Mouse (Mus musculus): ENCODE measurements around the gene Il12rb1. TPM values are rescaled to one million over a fixed set of nuclear protein-coding genes. Genes with fewer than 3 reads are reported as not detected.

Il12rb1 gene
- polyA plus RNA-seq, 1 experiment from 2014 or later = not detected

DNA sequence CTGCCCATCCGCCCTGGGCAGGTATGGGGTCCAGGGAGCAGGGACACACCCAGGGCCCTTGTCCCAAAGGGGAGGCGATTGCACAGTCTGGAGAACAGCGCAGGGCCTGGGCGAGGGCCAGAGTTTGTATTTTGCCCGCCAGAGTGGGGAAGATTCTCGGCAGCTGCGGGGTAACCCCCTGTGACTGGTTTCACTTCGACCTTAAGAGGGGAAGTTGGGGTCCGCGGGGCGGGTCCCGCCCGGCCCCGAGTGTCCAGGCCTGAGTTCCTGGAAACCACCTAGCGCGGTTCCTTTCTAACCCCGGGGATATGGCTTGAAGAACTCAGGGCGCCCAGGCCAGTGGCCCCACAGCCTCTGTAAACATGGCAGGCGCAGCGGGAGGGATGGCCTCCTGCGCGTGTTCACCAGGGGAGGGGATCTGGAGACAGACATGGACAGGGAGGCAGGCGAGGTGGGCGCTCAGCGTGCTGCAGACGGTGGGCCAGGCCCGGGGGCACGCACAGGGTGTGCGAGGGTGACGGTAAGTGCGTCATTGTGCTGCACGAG, 39.9 kb upstream of the Il12rb1 start:
- H3K4me3 ChIP-seq = no peak overlapping the region
- DNase-seq (ENCODE audit: low spot score) = no peak
- H3K27ac ChIP-seq = no peak overlapping the region
- no peaks in the 10 kb centered on the region for H3K9me3 ChIP-seq (replicated peaks)
- H3K4me1 ChIP-seq = peaks cover 27% of the 10 kb centered on the region
- WGBS = 97% methylated on average over 32 of the region's 32 CpGs
- no peaks in the 10 kb centered on the region for H3K27me3 ChIP-seq (ENCODE audit: low read depth, poor library complexity, severe bottlenecking)
- peaks cover 63% of the 10 kb centered on the region for H3K36me3 ChIP-seq

DNA sequence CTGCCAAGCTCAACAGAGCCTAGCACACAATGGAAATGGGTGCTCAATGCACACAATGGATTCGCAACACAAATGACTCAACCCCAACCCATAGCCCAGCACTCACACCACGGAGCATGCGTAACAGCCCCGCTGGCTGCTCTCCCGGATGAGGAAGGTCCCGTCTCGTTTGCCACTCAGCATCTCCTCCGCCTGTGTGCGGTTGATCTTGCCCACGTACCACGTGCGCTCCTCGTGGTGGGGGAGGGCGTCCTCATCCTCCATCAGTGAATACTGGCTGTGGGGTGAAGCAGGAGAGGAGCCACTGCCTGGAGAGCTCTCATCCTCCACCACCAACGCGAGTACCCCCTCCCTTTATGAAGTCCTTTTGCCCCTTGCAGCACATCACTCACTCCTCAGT, 39.3 kb upstream of the Il12rb1 start:
- DNase-seq (ENCODE audit: low spot score) = no peak
- 0 out of 2 replicates have a peak overlapping the region, but pooled peaks have one; percentile 9 for H3K4me3 ChIP-seq
- H3K27me3 ChIP-seq (ENCODE audit: low read depth, poor library complexity, severe bottlenecking) = no peaks in the 10 kb centered on the region
- WGBS = 88% methylated on average over 16 of the region's 16 CpGs
- H3K36me3 ChIP-seq = peaks cover 70% of the 10 kb centered on the region
- no peaks in the 10 kb centered on the region for H3K9me3 ChIP-seq (replicated peaks)
- no peak overlapping the region for H3K27ac ChIP-seq
- H3K4me1 ChIP-seq = peaks cover 33% of the 10 kb centered on the region

DNA sequence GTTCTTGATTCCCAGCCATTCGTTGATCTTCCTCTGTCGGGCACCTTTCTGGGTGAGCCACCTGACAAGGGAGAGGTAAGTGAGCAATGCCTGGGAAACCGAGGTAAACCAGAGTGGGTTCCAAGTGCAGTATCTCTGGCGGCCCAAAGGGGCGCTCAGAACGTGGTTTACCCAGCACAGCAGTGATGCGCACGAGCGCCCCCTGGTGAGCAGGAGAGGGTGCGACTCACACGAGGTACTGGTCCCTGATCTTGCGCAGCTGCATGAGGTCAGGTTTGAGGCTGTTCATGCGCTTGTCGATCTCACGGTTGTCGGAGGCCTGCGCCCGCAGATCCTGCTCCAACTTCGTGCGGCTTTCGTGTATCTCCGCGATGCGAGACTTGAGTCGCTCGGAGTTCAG, 38.9 kb upstream of the Il12rb1 start:
- Histone ChIP-seq H3K4me3 (peak overlapping the region; percentile 9; the same call in 1 of the 2 replicates), H3K36me3 (peaks cover 74% of the 10 kb centered on the region), H3K27me3 (ENCODE audit: low read depth, poor library complexity, severe bottlenecking) (no peaks in the 10 kb centered on the region), H3K27ac (0 out of 2 replicates have a peak overlapping the region, but pooled peaks have one; percentile 9), H3K9me3 (replicated peaks) (no peaks in the 10 kb centered on the region), H3K4me1 (peaks cover 37% of the 10 kb centered on the region)
- DNase-seq (ENCODE audit: low spot score) = peak; percentile 99
- 8% methylated on average over 26 of the region's 26 CpGs for WGBS

DNA sequence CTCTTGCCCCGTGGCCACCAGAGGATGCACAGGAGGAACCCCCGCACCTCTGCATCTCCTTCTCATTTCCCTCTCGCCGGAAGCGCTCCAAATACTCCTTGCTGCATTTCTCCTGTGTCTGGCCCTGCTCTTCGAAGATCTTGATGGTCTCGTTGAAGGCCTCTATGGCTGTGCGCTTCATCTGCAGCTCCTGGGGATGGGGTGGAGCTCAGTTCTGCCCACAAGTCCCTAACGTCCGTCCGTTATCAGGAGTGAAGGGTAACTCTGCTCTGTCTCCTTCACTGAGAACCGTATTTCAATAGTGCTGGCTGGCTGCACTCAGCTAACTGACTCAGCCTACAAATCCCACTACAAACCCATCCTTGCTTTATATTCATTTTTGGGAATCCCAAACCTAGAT, 38.4 kb upstream of the Il12rb1 start:
- Histone ChIP-seq H3K4me3 (peak overlapping the region; percentile 9; the same call in 1 of the 2 replicates), H3K36me3 (peaks cover 76% of the 10 kb centered on the region), H3K9me3 (replicated peaks) (no peaks in the 10 kb centered on the region), H3K27ac (peak overlapping the region; percentile 9; the same call in 1 of the 2 replicates), H3K27me3 (ENCODE audit: low read depth, poor library complexity, severe bottlenecking) (no peaks in the 10 kb centered on the region), H3K4me1 (peaks cover 42% of the 10 kb centered on the region)
- WGBS = 71% methylated on average over 12 of the region's 12 CpGs
- no peak for DNase-seq (ENCODE audit: low spot score)

DNA sequence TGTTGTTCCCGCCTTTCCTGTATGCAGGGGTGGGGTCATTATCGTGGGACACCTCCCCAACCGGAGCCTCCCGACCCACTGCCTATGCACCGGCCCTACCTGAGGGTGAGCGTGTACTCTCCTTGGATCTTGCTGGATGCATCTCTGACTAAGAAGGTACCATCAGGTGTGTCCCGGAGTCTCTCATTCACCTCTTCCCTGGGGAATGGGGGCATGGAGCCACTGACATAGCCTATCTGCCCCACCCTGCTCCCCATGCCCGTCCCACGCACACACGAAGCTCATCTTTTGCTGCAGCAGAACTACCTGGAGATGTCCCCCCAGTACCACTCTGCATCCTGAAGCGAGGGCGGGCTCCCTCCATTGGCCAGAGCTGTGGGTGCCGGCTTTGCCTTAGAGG, 37.5 kb upstream of the Il12rb1 start:
- Histone ChIP-seq H3K27ac (no peak overlapping the region), H3K4me3 (no peak overlapping the region), H3K27me3 (ENCODE audit: low read depth, poor library complexity, severe bottlenecking) (no peaks in the 10 kb centered on the region), H3K36me3 (peaks cover 81% of the 10 kb centered on the region), H3K9me3 (replicated peaks) (no peaks in the 10 kb centered on the region), H3K4me1 (peaks cover 49% of the 10 kb centered on the region)
- WGBS = 94% methylated on average over 13 of the region's 13 CpGs
- DNase-seq (ENCODE audit: low spot score) = no peak

DNA sequence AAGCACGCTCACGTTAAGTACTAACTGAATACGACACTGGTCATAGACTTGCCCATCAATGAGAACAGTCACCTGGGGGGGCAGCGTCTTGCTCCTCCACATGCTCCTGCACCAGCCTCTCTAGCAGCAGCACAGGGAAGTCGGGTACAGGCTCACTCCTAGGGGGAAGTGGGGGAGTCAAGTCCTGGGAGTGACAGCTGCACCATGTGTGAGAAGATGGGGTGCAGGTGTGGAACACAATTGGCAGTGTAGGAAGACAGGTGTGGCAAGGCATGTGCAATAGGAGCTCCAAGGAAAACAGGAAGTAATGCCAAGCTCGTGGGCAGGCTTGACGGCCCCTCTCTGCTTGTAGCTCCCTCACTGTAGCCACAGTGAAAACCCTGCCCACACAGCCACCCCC, 37.0 kb upstream of the Il12rb1 start:
- Histone ChIP-seq H3K4me3 (no peak overlapping the region), H3K9me3 (replicated peaks) (no peaks in the 10 kb centered on the region), H3K4me1 (peaks cover 47% of the 10 kb centered on the region), H3K27ac (no peak overlapping the region), H3K36me3 (peaks cover 81% of the 10 kb centered on the region), H3K27me3 (ENCODE audit: low read depth, poor library complexity, severe bottlenecking) (no peaks in the 10 kb centered on the region)
- DNase-seq (ENCODE audit: low spot score) = no peak
- WGBS = 88% methylated on average over 7 of the region's 7 CpGs

DNA sequence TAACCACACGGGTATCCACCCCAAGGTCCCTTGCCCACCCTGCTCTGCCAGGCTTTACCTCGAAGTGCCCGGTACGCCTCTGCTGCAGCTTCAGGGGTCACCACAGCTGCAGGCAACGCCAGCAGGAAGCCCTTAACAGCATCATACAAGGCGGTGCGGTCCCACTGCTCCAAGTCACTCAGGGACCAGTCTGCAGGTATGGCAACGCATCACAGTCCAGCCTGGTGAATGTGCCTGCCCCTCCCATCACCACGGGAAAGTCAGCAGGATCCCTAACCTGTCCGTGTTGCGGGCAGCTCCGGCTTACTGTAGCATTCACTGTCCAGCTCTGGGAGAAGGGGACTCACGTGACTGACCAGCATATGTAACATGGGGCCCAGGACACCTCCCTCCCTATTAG, 36.2 kb upstream of the Il12rb1 start:
- Histone ChIP-seq H3K4me1 (peaks cover 39% of the 10 kb centered on the region), H3K27me3 (ENCODE audit: low read depth, poor library complexity, severe bottlenecking) (no peaks in the 10 kb centered on the region), H3K4me3 (no peak overlapping the region), H3K36me3 (peaks cover 81% of the 10 kb centered on the region), H3K27ac (no peak overlapping the region), H3K9me3 (replicated peaks) (no peaks in the 10 kb centered on the region)
- DNase-seq (ENCODE audit: low spot score) = no peak
- 96% methylated on average over 13 of the region's 13 CpGs for WGBS

DNA sequence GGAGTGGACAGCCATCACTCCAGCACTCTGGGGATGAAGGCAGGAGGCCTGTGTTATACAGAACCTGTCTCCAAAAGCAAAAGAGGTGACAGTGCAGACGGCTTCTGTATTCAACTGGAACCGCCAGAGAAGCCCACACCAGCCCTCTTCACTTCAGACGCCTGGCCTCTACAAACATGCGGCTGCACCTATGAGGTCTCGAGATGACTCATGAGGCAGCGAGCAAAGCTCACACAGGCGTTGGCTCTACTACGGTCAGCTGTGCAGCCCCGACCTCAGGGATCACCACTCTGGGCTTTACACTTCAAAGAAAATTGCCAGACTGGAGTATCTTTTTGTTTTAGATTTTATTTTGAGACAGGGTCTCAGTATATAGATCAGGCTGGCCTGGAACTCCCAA, 35.4 kb upstream of the Il12rb1 start:
- Histone ChIP-seq H3K4me3 (no peak overlapping the region), H3K36me3 (peaks cover 74% of the 10 kb centered on the region), H3K9me3 (replicated peaks) (no peaks in the 10 kb centered on the region), H3K27me3 (ENCODE audit: low read depth, poor library complexity, severe bottlenecking) (no peaks in the 10 kb centered on the region), H3K27ac (no peak overlapping the region), H3K4me1 (peaks cover 39% of the 10 kb centered on the region)
- WGBS = 90% methylated on average over 9 of the region's 9 CpGs
- DNase-seq (ENCODE audit: low spot score) = no peak

DNA sequence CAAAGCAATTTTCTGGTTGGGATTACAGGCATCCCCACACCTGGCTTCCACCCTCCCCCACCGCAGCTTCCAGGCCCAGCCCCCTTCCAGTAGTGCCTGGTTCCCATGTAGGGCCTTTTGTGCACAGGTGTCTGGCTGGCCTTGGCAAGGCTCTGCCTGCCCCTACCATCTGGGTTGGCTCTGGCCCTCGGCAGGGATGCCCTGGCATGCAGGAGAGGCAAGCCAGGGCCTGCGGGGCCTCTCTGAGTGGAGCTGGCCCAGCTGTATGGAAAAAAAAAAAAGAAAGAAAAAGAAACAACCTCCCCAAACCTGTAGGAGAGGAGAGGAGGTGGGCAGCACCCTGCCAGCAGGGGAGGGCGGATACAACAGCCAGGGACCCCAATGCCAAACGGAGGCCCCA, 34.8 kb upstream of the Il12rb1 start:
- WGBS = 83% methylated on average over 5 of the region's 5 CpGs
- no peak overlapping the region for H3K27ac ChIP-seq
- no peak overlapping the region for H3K4me3 ChIP-seq
- no peaks in the 10 kb centered on the region for H3K9me3 ChIP-seq (replicated peaks)
- peaks cover 44% of the 10 kb centered on the region for H3K4me1 ChIP-seq
- DNase-seq (ENCODE audit: low spot score) = no peak
- H3K27me3 ChIP-seq (ENCODE audit: low read depth, poor library complexity, severe bottlenecking) = no peaks in the 10 kb centered on the region
- H3K36me3 ChIP-seq = peaks cover 73% of the 10 kb centered on the region

DNA sequence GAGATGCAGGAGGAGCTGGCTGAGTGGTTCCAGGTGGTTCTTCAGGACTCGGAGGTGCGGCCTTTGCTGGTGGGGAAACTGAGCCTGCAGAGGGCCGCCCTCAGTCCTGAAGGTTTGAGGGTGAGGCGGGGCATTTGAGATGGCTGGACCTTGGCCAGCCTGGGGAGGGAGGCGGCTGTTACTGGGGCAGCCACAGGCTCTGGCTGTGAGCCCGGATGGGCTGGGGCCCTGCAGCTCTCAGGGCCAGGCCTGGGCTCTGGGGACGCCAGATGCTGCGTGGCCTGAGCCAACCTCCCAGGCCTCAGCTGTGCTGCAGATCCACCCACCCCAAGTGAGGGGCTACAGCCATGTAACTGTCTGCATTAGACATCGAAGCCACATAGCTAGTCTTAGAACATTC, 34.4 kb upstream of the Il12rb1 start:
- no peak for DNase-seq (ENCODE audit: low spot score)
- Histone ChIP-seq H3K4me1 (peaks cover 45% of the 10 kb centered on the region), H3K27me3 (ENCODE audit: low read depth, poor library complexity, severe bottlenecking) (no peaks in the 10 kb centered on the region), H3K27ac (no peak overlapping the region), H3K36me3 (peaks cover 73% of the 10 kb centered on the region), H3K9me3 (replicated peaks) (no peaks in the 10 kb centered on the region), H3K4me3 (0 out of 2 replicates have a peak overlapping the region, but pooled peaks have one; percentile 1)
- 90% methylated on average over 9 of the region's 9 CpGs for WGBS

DNA sequence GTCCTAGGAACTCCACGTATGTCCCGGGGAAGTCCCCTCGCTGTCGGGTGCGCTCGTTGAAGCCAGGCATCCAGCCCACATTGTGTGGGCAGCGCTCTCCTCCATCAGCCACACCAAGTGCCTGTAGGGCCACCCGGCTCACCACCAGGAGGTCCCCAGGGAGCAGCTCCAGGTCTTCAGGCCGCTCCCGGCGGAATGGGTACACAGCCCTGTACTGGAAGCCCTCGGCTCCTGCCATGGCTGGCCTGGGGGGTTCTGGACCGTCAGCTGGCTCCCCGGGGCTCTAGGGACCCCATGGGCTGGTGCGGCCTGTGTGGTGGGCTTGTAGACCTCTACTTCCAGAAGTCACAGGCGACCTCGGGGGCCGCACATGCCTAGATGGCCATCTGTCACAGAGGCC, 33.5 kb upstream of the Il12rb1 start:
- H3K36me3 ChIP-seq = peaks cover 74% of the 10 kb centered on the region
- peak overlapping the region; percentile 12; the same call in 1 of the 2 replicates for H3K27ac ChIP-seq
- DNase-seq (ENCODE audit: low spot score) = no peak
- no peak overlapping the region for H3K4me3 ChIP-seq
- no peaks in the 10 kb centered on the region for H3K9me3 ChIP-seq (replicated peaks)
- no peaks in the 10 kb centered on the region for H3K27me3 ChIP-seq (ENCODE audit: low read depth, poor library complexity, severe bottlenecking)
- H3K4me1 ChIP-seq = peaks cover 46% of the 10 kb centered on the region
- 97% methylated on average over 18 of the region's 18 CpGs for WGBS

DNA sequence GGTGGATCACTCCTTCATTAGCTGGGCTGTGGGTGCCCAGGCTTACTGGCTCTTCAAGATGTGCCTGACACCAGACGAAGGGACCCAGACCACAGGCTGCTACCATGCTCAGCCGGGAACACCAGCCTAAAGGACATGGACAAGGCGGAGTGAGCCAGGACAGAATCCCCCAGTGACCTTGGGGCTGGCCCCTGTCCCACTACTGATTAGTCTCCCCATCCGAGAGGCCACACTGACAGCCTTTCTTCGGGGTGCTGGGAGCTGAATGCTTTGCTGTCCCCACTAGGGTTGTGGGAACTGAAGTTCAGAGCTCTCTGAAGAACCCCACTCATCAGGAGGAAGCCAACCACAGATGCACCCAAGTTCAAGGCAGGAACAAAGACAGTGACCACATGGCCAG, 33.0 kb upstream of the Il12rb1 start:
- Histone ChIP-seq H3K4me3 (peak overlapping the region; percentile 66), H3K27ac (peak overlapping the region; percentile 94), H3K4me1 (peaks cover 46% of the 10 kb centered on the region), H3K27me3 (ENCODE audit: low read depth, poor library complexity, severe bottlenecking) (no peaks in the 10 kb centered on the region), H3K36me3 (peaks cover 74% of the 10 kb centered on the region), H3K9me3 (replicated peaks) (no peaks in the 10 kb centered on the region)
- WGBS = 90% methylated on average over 5 of the region's 5 CpGs
- DNase-seq (ENCODE audit: low spot score) = no peak

DNA sequence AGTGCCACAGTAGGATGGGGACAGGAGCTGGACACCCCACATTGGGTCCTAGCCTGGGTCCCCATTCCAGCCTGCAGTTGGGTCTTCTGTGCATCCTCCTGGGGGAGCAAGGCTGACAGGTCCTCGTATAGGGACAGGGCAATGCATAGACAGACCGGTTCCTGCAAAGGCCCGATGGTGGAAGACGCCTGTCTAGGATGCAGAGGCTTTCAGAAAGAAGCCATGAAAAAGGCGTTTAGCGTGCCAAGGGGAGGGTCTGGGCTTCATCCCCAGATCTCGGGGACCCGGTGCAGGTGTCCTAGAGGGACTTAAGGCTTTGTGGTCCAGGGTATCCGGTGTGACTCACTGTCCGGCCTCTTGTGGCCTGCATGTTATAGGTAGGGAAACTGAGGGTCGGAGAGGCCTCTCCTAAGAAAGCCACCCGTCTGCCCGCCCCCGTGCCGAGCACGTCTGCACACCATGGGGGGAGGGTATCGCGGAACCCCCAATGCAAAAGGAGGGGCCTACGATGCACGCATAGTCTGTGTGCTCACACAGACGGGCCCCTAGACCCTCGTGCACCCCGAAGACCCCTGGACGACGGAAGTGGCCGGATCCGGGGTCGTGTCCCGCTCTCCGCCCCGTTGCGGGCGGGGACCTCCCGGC, 32.3 kb upstream of the Il12rb1 start:
- Histone ChIP-seq H3K36me3 (peaks cover 74% of the 10 kb centered on the region), H3K27me3 (ENCODE audit: low read depth, poor library complexity, severe bottlenecking) (no peaks in the 10 kb centered on the region), H3K9me3 (replicated peaks) (no peaks in the 10 kb centered on the region), H3K4me1 (peaks cover 46% of the 10 kb centered on the region), H3K4me3 (peak overlapping the region; percentile 66), H3K27ac (peak overlapping the region; percentile 94)
- WGBS = 5% methylated on average over 34 of the region's 34 CpGs
- peak; percentile 53 for DNase-seq (ENCODE audit: low spot score)
